Mouse (Mus musculus) ovary, adult 10 weeks (tissue): ENCODE measurements around the gene Tdrd1. TPM values are rescaled to one million over a fixed set of nuclear protein-coding genes. Genes with fewer than 3 reads are reported as not detected.

ENCODE experiments used
- polyA plus RNA-seq: library from polyadenylated mRNA; stranded (reverse); fragments of 350-450 nt; fragmentation: Illumina TruSeq; extraction: RNeasy Lipid Tissue Mini Kit (QIAGEN cat#74804); gene quantifications from one replicate; pipeline ENCODE4 v1.2.3, GENCODE M21; 2014

Gene Tdrd1
- polyA plus RNA-seq, result 9.0 TPM

GRCm38 (mm10) chr19:56826047-56826631, at the start of gene Tdrd1:
Gene Tdrd1, plus strand, starts transcription at chr19:56826209.

GRCm38 (mm10) chr19:56821798-56822447, 4.1 kb upstream of the Tdrd1 start, which contains the start of gene Ccdc186:
Gene Ccdc186, minus strand, starts transcription at chr19:56822190.

GRCm38 (mm10) chr19:56873816-56874600, 48.0 kb downstream of the Tdrd1 start, which contains the start of gene Vwa2:
Gene Vwa2, plus strand, starts transcription at chr19:56874249.

Other genes starting within 250 kb of the Tdrd1 start
- 0.60 TPM for gene Adrb1, start 104.0 kb upstream of the Tdrd1 start, polyA plus RNA-seq
- 88.0 TPM for gene Ccdc186, start 4.0 kb upstream of the Tdrd1 start, polyA plus RNA-seq
- gene Vwa2, start 48.0 kb downstream of the Tdrd1 start, polyA plus RNA-seq, result 0.26 TPM
- 25.6 TPM for gene Afap1l2, start 182.0 kb downstream of the Tdrd1 start, polyA plus RNA-seq